In the genomic region with DNA sequence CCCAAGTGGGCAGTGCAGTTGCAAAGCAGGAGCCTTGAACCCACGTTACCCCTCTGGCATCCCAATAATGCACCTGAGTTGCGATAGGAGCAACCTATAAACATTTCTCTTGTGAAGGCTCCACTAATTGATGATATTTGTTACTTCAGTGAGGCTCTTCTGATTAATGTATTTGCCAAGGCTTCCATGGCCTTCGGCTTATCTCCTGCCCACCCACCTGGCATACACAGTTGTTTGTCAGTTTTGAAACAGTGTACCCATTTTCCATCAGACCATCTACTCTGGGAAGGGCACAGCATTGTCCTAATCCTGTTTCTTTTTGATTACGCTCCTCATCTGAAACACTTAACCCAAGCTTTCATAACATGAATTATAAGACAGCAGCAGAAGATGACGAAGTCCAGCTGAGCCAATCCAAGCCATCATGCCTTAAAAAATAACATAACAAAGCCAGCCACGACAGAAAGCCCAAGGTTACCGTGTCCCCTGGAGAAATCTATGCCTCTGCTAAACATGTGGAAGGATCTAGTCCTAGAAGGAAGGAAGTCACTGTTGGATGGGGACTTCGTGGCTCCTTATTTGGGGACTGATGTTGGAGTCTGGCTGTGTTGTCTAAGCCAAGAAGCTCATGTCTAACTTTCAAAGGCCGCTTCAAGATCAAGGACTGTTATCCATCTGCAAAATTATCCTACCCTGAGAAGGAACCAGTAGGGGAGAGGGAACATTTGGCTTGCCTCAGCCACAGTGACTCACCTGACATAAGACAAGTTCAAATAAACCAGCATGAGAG, we compare ENCODE assay signal across 14 mouse cellular contexts.
DNase-seq lines count a peak whose midpoint lies in the region.
"Had no signal": no experiment of that assay in that cellular context is flagged by ENCODE, and none has a peak within 500 bp of the region (broad histone marks: within the 10 kb centered on the region; RNA-seq: fewer than 3 reads in every experiment).

No protein-coding gene starts in this region.

- DNase-seq in adrenal gland, adult 2 months, result peak; percentile 65
- DNase-seq in adrenal gland, adult 18-20 months (ENCODE audit: low spot score in 2 of 2), result no peak
- DNase-seq in heart, adult 11 months, result peak; percentile 70
- no peak for DNase-seq in heart, adult 8-10 months (ENCODE audit: low spot score)
- peak; percentile 23 for DNase-seq in testis, postnatal 14 days (ENCODE audit: low spot score)
- DNase-seq in testis, postnatal 10 days (ENCODE audit: low spot score), result no peak
- DNase-seq: adrenal gland, postnatal 10 days; cerebellum, adult 11 months; cerebellum, adult 18-20 months; cerebellum, adult 8-10 months; cerebellum, adult 9-11 months; cerebellum, postnatal 14 days; cerebellum, postnatal 36 days; embryo, embryonic 11 days had no signal

Comparison
In these comparisons a context has a peak if more than half of its experiments do, and no peak if none do; other contexts are left out.
1. DNase-seq: peak in adrenal gland, adult 2 months (single experiment), heart, adult 11 months (single experiment) and testis, postnatal 14 days (single experiment); none in adrenal gland, adult 18-20 months (0 of 2), heart, adult 8-10 months (single experiment) and testis, postnatal 10 days (single experiment).